Mouse (Mus musculus): ENCODE measurements around the gene Bicdl2. TPM values are rescaled to one million over a fixed set of nuclear protein-coding genes. Genes with fewer than 3 reads are reported as not detected.

Gene Bicdl2
- under 1 TPM in 1 of 2 experiments, not detected in 1; 0.14 TPM for total RNA-seq (2021)

DNA sequence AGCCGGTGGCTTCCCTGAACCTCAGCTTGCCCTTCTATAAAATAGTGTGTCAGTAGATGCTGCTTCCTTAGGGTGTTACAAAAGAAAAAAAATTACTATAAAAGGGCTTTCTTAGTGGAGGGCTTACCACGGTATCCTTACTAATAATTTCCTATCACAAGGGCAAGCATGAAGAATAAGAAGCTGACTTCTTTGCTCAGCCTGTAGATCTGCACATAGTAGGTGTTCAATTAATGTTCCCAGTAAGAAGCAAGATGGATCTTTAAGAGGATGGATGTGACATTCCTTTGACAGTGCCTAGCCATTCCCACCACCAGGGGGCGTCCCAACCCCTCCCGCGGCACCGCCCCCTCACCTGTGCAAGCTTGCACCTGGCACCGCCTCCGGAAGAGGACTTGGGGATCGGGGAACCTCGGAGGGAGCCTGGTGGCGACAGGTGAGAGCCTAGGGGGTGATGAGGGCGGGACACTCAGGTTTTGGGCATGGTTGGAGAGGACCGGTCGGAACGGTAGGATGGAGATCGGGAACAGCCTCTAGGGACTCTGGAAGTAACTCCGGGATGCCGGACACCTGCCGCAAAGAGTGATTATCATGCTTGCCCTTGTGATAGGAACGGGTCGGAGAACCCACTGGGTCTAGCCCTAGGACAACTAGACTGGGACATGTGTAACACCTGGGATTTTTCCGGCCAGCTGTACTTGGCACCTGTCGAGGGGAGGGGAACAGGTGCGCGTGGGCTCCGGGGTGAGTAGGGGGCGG, at the start of gene Bicdl2:
Gene Bicdl2, plus strand, starts transcription at position 390 of the 759 bp plus-strand sequence.
- DNase-seq = peak; percentile 49

- no peak for DNase-seq
These were observed 43.2 kb upstream of the Bicdl2 start for GRCm38 (mm10) chr17:23617087-23617486.

- DNase-seq = no peak
These were observed 40.0 kb upstream of the Bicdl2 start for GRCm38 (mm10) chr17:23620351-23620750.

- no peak for DNase-seq
These were observed 32.5 kb upstream of the Bicdl2 start for GRCm38 (mm10) chr17:23627813-23628212.

DNA sequence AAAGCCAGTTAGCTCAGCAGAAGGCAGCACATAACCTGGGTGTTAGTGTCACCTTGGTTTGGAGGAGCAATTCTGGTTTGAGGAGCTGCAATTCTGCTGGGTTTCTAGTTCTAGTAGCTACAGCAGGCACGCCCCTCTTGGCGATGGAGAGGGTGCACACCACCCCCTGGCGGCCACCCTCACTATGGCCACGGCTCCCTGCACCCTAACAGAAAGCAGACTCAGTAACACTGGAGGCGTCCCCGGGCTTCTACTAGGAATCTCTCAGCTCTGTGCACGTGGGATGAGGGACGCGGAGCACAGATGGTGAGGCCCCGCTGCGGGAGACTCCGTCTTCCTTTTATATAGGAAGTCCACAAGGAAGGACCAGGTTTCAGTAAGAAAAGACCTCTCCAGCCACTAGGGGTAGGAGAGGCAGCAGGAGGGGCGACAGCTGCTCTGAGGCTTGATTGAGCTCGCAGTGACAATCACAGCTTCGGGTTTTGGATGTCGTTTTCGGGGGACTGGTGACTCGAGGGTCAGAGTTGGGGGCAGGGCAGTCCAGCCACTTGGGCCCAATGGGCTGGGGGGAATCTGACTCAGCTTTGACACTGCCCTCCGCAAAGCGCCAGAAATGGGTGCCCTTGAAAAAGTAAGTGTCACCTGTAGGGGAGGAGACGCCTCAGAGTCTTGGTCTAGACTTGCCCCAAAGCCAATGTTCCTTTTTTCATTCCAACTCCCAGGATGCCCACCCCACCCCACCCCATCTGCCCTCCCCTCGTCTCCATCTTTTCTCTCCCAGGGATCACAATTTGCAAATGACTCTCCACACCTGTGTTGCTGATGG, 29.9 kb upstream of the Bicdl2 start:
- peak; percentile 90 for DNase-seq

- no peak for DNase-seq
These were observed 29.1 kb upstream of the Bicdl2 start for GRCm38 (mm10) chr17:23631241-23631640.

GRCm38 (mm10) chr17:23644613-23645495, 15.5 kb upstream of the Bicdl2 start, which contains the start of gene Mmp25:
Gene Mmp25 (minus strand): TSS chr17:23645277.
- peak; percentile 43 for DNase-seq

- no peak for DNase-seq
These were observed 14.4 kb upstream of the Bicdl2 start for GRCm38 (mm10) chr17:23645894-23646293.

GRCm38 (mm10) chr17:23651363-23651762, 8.9 kb upstream of the Bicdl2 start:
- DNase-seq = no peak

GRCm38 (mm10) chr17:23653324-23653723, 7.0 kb upstream of the Bicdl2 start:
- no peak for DNase-seq

DNA sequence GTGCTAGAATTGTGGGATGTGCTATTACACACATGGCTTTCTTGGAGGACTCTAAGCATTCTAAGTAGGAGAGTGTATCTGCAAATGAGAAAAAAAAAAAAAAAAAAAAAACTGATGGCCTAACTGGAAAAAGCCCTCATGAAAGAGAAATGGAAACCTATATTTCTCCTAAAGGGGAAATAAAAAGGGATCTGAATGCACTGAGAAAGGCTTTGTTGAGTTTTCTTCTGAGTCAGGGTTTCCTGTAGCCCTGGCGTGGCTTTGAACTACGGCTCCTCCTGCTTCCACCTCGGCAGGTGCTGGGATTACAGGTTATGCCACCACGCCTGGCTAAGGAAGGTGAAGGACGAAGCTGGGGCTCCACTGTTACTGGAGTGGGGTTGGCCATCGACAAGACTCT, 6.3 kb upstream of the Bicdl2 start:
- DNase-seq = no peak

DNA sequence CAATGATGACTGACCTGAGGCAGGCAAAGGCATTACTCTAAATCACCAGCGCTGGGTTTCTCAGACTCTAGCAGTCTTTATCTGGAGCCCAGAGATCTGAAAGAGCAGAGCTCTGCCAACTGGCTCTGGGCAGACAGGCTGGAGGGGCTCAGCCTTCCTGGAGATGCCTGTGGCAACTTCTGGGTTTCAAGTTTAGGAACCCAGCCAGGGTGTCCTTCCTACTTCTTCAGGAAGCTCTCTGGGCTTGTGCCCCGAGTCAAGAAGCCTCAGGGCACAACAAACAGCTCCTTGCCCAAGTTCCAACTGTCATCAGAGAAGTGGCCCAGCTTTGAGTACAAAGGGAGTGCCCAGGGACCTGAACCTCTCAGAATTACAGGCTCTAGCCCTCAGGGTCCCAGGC, 5.9 kb upstream of the Bicdl2 start:
- no peak for DNase-seq

DNA sequence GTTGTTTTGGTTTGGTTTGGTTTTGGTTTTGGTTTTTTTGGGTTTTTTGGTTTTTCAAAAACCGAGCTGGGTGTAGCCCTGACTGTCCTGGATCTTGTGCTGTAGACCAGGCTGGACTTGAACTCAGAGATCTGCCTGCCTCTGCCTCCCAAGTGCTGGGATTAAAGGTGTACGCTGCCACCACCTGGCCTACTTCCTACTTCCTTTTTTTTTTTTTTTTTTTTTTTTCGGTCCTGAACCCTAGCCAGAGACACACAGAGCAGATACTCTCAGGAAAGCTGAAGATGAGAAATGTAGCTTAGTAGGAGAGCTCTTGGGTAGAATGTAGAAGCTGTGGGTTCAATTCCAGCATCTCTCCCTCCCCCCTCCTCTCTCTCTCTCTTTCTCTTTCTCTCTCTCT, 1.9 kb upstream of the Bicdl2 start:
- no peak for DNase-seq

DNA sequence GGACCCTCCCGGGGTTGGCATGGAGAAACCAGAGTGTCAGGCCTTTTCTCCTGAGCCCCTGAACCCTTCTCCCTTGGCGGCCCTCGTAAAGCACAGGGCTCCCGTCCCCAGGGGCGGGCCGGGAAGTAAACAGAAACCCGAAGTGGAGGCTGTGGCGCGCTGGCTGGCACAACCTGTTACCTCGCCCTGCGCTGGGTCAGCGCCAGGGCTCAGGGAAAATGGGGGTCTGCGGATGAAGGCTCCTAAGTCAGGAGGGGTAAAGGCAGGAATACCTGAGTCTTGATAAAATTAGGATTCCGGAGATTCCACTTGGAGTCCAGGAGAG, 532 bp downstream of the Bicdl2 start:
- no peak for DNase-seq

- DNase-seq = peak; percentile 42
These were observed 1.2 kb downstream of the Bicdl2 start for GRCm38 (mm10) chr17:23661526-23661925.

GRCm38 (mm10) chr17:23664556-23665021, 4.3 kb downstream of the Bicdl2 start:
- no peak for DNase-seq

DNA sequence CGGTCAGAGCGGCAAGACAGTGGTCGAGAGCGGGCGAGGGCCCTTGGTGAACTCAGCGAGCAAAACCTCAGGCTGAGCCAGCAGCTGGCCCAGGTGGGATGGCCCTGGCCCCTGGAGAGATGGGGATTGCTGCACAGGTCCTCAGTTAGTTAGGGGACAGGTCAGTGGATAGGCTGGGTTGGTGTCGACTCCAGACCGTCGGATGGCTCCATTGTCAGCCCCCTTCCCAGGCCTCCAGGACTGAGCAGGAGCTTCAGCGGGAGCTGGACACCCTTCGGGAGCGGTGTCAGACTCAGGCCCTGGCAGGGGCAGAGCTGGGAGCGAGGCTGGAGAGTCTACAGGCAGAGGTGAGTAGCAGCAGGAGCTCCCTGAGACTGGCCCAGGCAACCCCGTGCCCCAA, 5.2 kb downstream of the Bicdl2 start:
- DNase-seq = no peak

GRCm38 (mm10) chr17:23670516-23671074, 10.3 kb downstream of the Bicdl2 start:
- no peak for DNase-seq

DNA sequence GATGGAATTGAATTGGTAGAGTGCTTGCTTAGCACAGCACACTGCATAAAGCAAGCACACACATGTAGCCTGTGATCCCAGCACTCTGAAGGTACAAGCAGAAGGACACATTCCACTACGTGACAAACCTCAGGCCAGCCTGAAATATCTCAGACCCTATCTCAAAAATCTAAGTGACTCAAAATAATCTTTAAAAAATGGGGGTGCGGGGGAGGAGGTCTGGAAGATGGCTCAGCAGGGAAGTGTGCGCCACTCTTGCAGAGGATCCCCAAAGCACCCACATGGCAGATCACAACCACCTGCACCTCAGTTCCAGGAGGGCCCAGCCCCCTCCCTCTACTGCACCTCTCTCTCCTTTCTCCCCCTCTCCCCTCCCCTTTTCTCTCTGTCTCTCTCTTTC, 11.2 kb downstream of the Bicdl2 start:
- DNase-seq = no peak

- no peak for DNase-seq
These were observed 12.5 kb downstream of the Bicdl2 start for GRCm38 (mm10) chr17:23672761-23673160.

DNA sequence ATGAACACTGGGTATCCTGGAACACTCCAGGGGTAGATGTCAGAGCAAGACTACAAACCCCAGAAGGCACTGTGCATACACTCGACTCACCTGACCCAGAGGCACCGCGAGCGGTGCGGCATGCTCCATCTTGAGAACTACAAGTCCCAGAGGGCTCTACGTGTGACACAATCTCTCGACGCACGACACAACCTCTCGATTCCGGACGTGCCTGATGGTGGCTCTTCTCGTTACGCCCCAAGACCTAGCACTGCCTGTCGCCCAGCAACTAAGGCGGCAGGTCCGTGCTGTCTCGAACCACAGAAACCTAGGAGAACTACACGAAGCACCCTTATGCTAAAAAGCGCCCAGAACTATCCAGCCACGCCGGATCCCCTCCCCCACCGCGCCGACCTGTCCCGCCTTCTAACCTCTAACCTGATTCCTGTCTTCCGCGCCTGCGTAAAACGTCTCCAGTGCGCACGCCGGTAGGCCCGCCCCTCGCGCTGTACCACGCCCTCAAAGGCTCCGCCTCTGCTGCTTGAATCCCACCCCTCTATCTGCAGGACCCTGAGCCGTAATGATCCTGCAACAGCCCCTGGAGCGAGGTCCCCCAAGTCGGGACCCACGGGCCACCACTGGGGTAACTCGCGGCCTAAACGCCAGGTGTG, 13.2 kb downstream of the Bicdl2 start, which contains the start of the genes Hcfc1r1 and Thoc6:
Gene Hcfc1r1, plus strand, starts transcription at position 173 of the 650 bp plus-strand sequence.
Gene Thoc6, minus strand, starts transcription at position 459 of the 650 bp plus-strand sequence.
- DNase-seq = peak; percentile 93
